Mouse (Mus musculus): ENCODE measurements around the gene Repin1. TPM values are rescaled to one million over a fixed set of nuclear protein-coding genes. Genes with fewer than 3 reads are reported as not detected.

Repin1 gene
- total and polyA plus RNA-seq, 3 experiments = not detected

GRCm38 (mm10) chr6:48601271-48602079, 7.8 kb downstream of the Repin1 start, which contains the start of gene Zfp775:
Gene Zfp775 (plus strand): TSS chr6:48602063.
- no peaks in the 10 kb centered on the region for H3K36me3 ChIP-seq (ENCODE audit: control insufficient read depth in 1 of 2, insufficient read depth in 2 of 2, low read length in 2 of 2)
- H3K27ac ChIP-seq (ENCODE audit: control insufficient read depth, low read depth, low read length) = no peak within 1 kb of the TSS
- H3K4me3 ChIP-seq (ENCODE audit: control insufficient read depth in 1 of 2, insufficient read depth in 1 of 2, low read depth in 2 of 2, low read length in 2 of 2) = no peak within 1 kb of the TSS
- no peaks in the 10 kb centered on the region for H3K9me3 ChIP-seq (replicated peaks; ENCODE audit: insufficient read depth, low read length)
- TF ChIP-seq EP300 (IDR thresholded peaks at IDR 0.05; ENCODE audit: low read depth in 1 of 2, low read length in 2 of 2) (no peak), POLR2AphosphoS5 (IDR thresholded peaks at IDR 0.05; ENCODE audit: borderline replicate concordance, low read depth, low read length) (no peak), CTCF (IDR thresholded peaks at IDR 0.05 in 2 of 3, conservative IDR thresholded peaks at IDR 0.05 in 1 of 3; ENCODE audit: control insufficient read depth in 1 of 3, insufficient read depth in 1 of 3, low read depth in 2 of 3, low read length in 3 of 3, poor library complexity in 1 of 3, severe bottlenecking in 1 of 3) (no peak), ELF1 (IDR thresholded peaks at IDR 0.05; ENCODE audit: low read depth, low read length) (no peak), MXI1 (IDR thresholded peaks at IDR 0.05; ENCODE audit: low read depth, low read length) (no peak), HCFC1 (IDR thresholded peaks at IDR 0.05; ENCODE audit: low read depth, low read length) (no peak), MAX (IDR thresholded peaks at IDR 0.05; ENCODE audit: low read length) (no peak), ZKSCAN1 (IDR thresholded peaks at IDR 0.05; ENCODE audit: low read depth, low read length) (no peak), ETS1 (IDR thresholded peaks at IDR 0.05; ENCODE audit: low read depth, low read length) (no peak), GABPA (IDR thresholded peaks at IDR 0.05; ENCODE audit: low read depth, low read length) (no peak), UBTF (IDR thresholded peaks at IDR 0.05; ENCODE audit: borderline replicate concordance, insufficient read depth, low read depth, low read length) (no peak), USF2 (IDR thresholded peaks at IDR 0.05; ENCODE audit: borderline replicate concordance in 1 of 2, insufficient read depth in 1 of 2, low read depth in 1 of 2, low read length in 2 of 2) (no peak), CHD1 (IDR thresholded peaks at IDR 0.05; ENCODE audit: low read depth, low read length) (no peak), USF1 (IDR thresholded peaks at IDR 0.05; ENCODE audit: low read depth, low read length) (no peak), POLR2AphosphoS2 (IDR thresholded peaks at IDR 0.05; ENCODE audit: low read length) (no peak)
- no peaks in the 10 kb centered on the region for H3K4me1 ChIP-seq (ENCODE audit: control insufficient read depth in 1 of 2, insufficient read depth in 2 of 2, low read length in 2 of 2)
- no peak within 1 kb of the TSS for H3K9ac ChIP-seq (ENCODE audit: control insufficient read depth, low read depth, low read length, poor library complexity, severe bottlenecking)
- DNase-seq (ENCODE audit: low read depth, low spot score) = no peak
- H3K79me2 ChIP-seq (ENCODE audit: control insufficient read depth, insufficient read depth, low read length, poor library complexity) = no peaks in the 10 kb centered on the region
- H3K27me3 ChIP-seq (ENCODE audit: control insufficient read depth in 1 of 2, insufficient read depth in 2 of 2, low read length in 2 of 2) = no peaks in the 10 kb centered on the region

GRCm38 (mm10) chr6:48602080-48602741, 8.5 kb downstream of the Repin1 start:
- no peak for DNase-seq (ENCODE audit: low read depth, low spot score)
- no peaks in the 10 kb centered on the region for H3K36me3 ChIP-seq (ENCODE audit: control insufficient read depth in 1 of 2, insufficient read depth in 2 of 2, low read length in 2 of 2)
- H3K4me1 ChIP-seq (ENCODE audit: control insufficient read depth in 1 of 2, insufficient read depth in 2 of 2, low read length in 2 of 2) = no peaks in the 10 kb centered on the region
- H3K9ac ChIP-seq (ENCODE audit: control insufficient read depth, low read depth, low read length, poor library complexity, severe bottlenecking) = no peak overlapping the region
- no peaks in the 10 kb centered on the region for H3K27me3 ChIP-seq (ENCODE audit: control insufficient read depth in 1 of 2, insufficient read depth in 2 of 2, low read length in 2 of 2)
- H3K4me3 ChIP-seq (ENCODE audit: control insufficient read depth in 1 of 2, insufficient read depth in 1 of 2, low read depth in 2 of 2, low read length in 2 of 2) = no peak overlapping the region
- H3K79me2 ChIP-seq (ENCODE audit: control insufficient read depth, insufficient read depth, low read length, poor library complexity) = no peaks in the 10 kb centered on the region
- TF ChIP-seq MYC (IDR thresholded peaks at IDR 0.05; ENCODE audit: low read depth, low read length) (no peak), ELF1 (IDR thresholded peaks at IDR 0.05; ENCODE audit: low read depth, low read length) (no peak)
- H3K9me3 ChIP-seq (replicated peaks; ENCODE audit: insufficient read depth, low read length) = no peaks in the 10 kb centered on the region
- H3K27ac ChIP-seq (ENCODE audit: control insufficient read depth, low read depth, low read length) = no peak overlapping the region
